Mouse (Mus musculus): ENCODE measurements around the gene Dek. TPM values are rescaled to one million over a fixed set of nuclear protein-coding genes. Genes with fewer than 3 reads are reported as not detected.

Dek gene
- polyA plus RNA-seq, 1 experiment from 2014 or later: 332 TPM

DNA sequence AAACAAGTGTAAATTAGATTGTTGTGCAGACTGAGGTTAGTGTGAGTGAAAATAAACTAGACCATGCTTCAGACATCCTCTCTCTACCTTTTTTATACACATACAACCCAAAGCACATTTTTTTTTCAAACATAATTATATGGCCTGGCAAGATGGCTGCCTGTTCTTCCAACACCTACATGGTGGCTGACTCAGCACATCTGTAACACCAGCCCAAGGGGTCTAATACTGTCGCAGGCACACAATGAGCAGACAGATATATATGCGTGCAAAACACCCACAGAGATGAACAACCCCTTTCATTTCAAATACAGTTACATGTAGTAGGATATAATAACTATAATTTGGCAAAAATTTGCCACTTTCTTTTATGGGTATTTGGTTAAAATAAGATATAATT is 5.4 kb downstream of the Dek start:
- no peak for DNase-seq (ENCODE audit: low spot score)
- Histone ChIP-seq H3K4me3 (no peak overlapping the region), H3K36me3 (peaks cover 75% of the 10 kb centered on the region), H3K4me1 (peaks cover 16% of the 10 kb centered on the region), H3K27ac (no peak overlapping the region), H3K27me3 (ENCODE audit: low read depth, poor library complexity, severe bottlenecking) (no peaks in the 10 kb centered on the region), H3K9me3 (replicated peaks) (no peaks in the 10 kb centered on the region)
- WGBS: 94% methylated on average over 2 of the region's 2 CpGs

DNA sequence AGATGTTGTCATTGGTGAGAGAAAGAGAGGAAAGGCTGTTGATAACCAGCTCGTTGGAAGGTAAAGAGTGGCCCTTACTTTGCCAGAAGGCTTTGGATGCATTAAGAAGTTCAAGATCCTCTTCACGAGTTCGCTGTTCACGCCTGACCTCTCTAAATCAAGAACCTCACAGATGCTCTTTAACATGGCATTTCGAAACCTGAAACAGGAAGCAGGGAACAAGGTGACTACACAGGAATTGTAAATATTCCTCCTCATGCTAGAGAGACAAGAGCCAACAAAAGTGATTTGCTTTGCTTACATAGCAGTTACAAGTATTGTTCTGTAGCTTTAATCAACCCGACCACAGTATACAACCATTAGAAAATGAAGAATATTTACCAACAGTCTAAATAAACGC is 6.7 kb downstream of the Dek start:
- H3K27me3 ChIP-seq (ENCODE audit: low read depth, poor library complexity, severe bottlenecking): no peaks in the 10 kb centered on the region
- H3K36me3 ChIP-seq: peaks cover 89% of the 10 kb centered on the region
- WGBS: 90% methylated on average over 7 of the region's 7 CpGs
- no peak for DNase-seq (ENCODE audit: low spot score)
- peaks cover 14% of the 10 kb centered on the region for H3K4me1 ChIP-seq
- no peak overlapping the region for H3K4me3 ChIP-seq
- H3K27ac ChIP-seq: no peak overlapping the region
- H3K9me3 ChIP-seq (replicated peaks): no peaks in the 10 kb centered on the region

DNA sequence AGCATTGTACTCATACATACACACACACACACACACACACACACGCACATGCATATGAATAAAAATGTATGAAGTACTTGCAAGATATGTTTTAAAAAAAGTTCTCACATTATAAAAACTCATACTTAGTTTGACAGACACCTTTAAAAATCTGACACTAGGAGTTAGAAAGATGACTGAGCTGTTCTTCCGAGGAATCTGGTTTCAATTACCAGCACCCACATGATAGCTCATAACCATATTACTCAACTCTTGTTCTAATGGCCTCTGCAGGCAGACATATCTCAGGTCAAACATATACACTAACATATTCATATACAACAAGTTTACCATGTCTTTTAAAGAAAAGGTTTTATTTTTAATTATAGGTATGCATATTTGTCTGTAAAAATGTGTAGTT is 9.4 kb downstream of the Dek start:
- H3K36me3 ChIP-seq: peaks cover 100% of the 10 kb centered on the region
- WGBS: 89% methylated on average over 2 of the region's 2 CpGs

DNA sequence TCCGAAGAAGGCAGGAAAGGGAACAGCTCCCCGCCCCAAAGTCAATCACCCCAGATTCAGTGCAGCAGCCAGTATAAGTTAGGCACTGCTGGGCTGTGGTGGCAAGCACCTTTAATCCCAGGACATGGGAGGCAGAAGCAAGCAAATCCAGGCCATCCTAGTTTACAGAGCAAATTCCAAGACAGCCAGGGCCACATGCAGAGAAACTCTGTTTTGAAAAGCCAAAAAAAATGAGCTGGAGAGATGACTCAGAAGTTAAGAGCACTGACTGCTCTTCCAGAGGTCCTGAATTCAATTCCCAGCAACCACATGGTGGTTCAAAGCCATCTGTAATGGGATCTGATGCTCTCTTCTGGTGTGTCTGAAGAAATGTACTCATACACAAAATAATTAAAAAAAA is 12.2 kb downstream of the Dek start:
- peaks cover 100% of the 10 kb centered on the region for H3K36me3 ChIP-seq
- no peaks in the 10 kb centered on the region for H3K27me3 ChIP-seq (ENCODE audit: low read depth, poor library complexity, severe bottlenecking)
- no peak overlapping the region for H3K27ac ChIP-seq
- H3K4me3 ChIP-seq: no peak overlapping the region
- H3K9me3 ChIP-seq (replicated peaks): no peaks in the 10 kb centered on the region
- no peaks in the 10 kb centered on the region for H3K4me1 ChIP-seq
- no peak for DNase-seq (ENCODE audit: low spot score)
- 95% methylated on average over 2 of the region's 2 CpGs for WGBS

More for the DNA sequence above, 9.4 kb downstream of the Dek start:
- no peaks in the 10 kb centered on the region for H3K4me1 ChIP-seq
- no peaks in the 10 kb centered on the region for H3K27me3 ChIP-seq (ENCODE audit: low read depth, poor library complexity, severe bottlenecking)
- H3K4me3 ChIP-seq: no peak overlapping the region
- no peaks in the 10 kb centered on the region for H3K9me3 ChIP-seq (replicated peaks)
- no peak for DNase-seq (ENCODE audit: low spot score)
- no peak overlapping the region for H3K27ac ChIP-seq

DNA sequence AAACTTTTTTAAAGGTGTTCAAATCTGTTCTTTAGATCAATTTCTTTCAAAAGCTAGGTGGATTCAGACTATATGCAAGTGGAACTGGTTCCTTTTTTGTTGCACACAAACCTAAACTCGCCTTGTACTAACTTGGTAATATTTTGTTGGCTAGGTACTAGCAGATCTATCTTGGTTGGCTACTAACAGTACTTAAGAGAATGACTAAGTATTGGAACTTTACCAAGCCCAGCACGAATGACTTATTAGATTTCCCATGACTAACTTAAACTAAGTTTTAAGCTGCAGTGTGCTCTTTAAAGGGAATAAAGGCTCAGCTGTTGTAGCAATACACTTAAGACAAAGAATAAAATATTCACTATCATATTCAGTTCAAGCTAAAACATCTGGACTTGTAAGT is 16.7 kb downstream of the Dek start:
- H3K27ac ChIP-seq: no peak overlapping the region
- 89% methylated on average over 2 of the region's 2 CpGs for WGBS
- H3K27me3 ChIP-seq (ENCODE audit: low read depth, poor library complexity, severe bottlenecking): no peaks in the 10 kb centered on the region
- peaks cover 97% of the 10 kb centered on the region for H3K36me3 ChIP-seq
- no peaks in the 10 kb centered on the region for H3K9me3 ChIP-seq (replicated peaks)
- H3K4me1 ChIP-seq: no peaks in the 10 kb centered on the region
- no peak overlapping the region for H3K4me3 ChIP-seq
- no peak for DNase-seq (ENCODE audit: low spot score)

DNA sequence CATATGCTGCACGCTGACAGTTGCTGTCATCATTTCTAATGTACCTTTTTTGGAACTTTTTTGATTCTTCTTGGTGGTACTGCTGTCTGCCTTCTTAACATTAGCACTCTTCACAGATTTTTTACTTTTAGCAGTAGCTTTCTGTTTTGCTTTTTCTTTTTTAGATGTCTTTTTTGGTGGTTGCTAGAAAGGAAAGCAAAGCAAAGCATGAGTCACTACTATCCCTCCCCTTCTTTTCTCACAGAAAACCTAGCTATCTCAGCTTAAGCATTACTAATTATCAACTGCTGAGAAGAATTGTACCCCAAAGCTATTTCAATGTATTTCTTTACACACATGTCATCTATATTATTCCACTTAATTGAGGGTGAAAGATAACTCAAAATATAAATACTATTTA is 17.6 kb downstream of the Dek start:
- Histone ChIP-seq H3K4me3 (no peak overlapping the region), H3K36me3 (peaks cover 97% of the 10 kb centered on the region), H3K27ac (no peak overlapping the region), H3K27me3 (ENCODE audit: low read depth, poor library complexity, severe bottlenecking) (no peaks in the 10 kb centered on the region), H3K9me3 (replicated peaks) (no peaks in the 10 kb centered on the region), H3K4me1 (no peaks in the 10 kb centered on the region)
- no peak for DNase-seq (ENCODE audit: low spot score)
- WGBS: 98% methylated on average over 1 of the region's 1 CpGs

DNA sequence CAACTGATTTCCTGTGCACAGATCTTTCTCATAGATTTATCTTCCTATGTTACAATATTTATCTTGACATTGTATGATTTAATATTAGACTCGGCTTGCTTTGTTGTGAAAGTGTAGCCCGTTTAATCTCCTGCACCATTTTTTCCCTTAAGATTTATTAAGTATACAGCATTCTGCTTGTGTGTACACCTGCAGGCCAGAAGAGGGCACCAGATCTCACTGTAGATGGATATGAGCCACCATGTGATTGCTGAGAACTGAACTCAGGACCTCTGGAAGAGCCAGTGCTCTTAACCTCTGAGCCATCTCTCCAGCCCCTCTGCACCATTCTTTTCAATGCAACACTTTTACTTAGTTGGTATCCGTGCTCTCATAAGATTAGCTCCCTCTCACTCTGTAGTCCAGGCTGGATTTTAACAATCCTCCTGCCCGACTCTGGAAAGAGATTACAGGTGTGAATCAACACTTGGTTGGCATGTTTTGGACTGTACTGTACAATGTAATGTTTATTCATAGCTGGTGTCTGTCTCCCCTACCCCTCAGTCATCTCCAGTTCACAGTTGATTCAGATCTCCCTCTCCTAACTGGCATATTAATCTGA is 25.0 kb downstream of the Dek start:
- Histone ChIP-seq H3K27me3 (ENCODE audit: low read depth, poor library complexity, severe bottlenecking) (no peaks in the 10 kb centered on the region), H3K27ac (no peak overlapping the region), H3K4me1 (no peaks in the 10 kb centered on the region), H3K9me3 (replicated peaks) (no peaks in the 10 kb centered on the region), H3K4me3 (no peak overlapping the region), H3K36me3 (peaks cover 72% of the 10 kb centered on the region)
- WGBS: 85% methylated on average over 4 of the region's 4 CpGs
- no peak for DNase-seq (ENCODE audit: low spot score)

DNA sequence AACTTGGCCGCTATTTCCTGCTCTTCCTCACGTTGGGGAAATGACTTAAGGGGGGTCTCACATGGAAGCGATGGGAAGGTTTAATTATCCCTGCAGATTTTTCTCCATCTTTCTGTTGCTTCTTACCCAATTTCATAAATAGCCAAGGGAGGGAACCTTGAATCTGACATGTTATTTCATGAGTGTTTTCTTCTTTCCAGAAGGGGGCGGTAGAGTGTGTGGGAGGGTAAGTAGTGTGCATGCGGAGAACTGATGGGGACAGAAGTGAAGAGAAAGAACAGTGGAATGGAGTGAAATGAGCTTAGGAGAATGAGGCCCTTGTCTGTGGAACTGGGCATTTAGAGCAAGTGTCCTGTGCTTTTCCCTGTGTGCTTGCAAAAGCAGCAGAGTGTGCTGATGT is 27.2 kb downstream of the Dek start:
- no peaks in the 10 kb centered on the region for H3K27me3 ChIP-seq (ENCODE audit: low read depth, poor library complexity, severe bottlenecking)
- H3K9me3 ChIP-seq (replicated peaks): no peaks in the 10 kb centered on the region
- H3K36me3 ChIP-seq: peaks cover 60% of the 10 kb centered on the region
- no peak overlapping the region for H3K27ac ChIP-seq
- no peak overlapping the region for H3K4me3 ChIP-seq
- 77% methylated on average over 5 of the region's 5 CpGs for whole genome bisulfite sequencing
- no peak for DNase-seq (ENCODE audit: low spot score)
- no peaks in the 10 kb centered on the region for H3K4me1 ChIP-seq

DNA sequence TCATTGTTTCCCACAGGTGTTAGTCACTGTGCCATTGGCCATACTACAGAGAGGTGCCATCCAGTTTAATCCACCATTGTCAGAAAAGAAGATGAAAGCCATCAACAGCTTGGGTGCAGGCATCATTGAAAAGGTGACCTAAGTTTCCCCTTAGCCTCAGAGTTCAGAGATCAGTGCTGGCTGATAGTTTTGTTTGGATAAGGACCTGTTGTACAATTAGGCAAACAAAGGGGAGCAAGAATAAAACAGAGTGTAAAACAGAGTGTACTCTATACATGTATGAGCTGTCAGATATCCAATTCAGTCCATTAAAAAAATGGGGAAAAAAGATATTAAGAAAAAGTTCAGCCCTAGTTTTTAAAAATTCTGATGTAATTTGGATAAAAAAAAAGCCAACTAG is 28.6 kb downstream of the Dek start:
- Histone ChIP-seq H3K4me3 (no peak overlapping the region), H3K27me3 (ENCODE audit: low read depth, poor library complexity, severe bottlenecking) (no peaks in the 10 kb centered on the region), H3K27ac (no peak overlapping the region), H3K4me1 (no peaks in the 10 kb centered on the region), H3K9me3 (replicated peaks) (no peaks in the 10 kb centered on the region), H3K36me3 (peaks cover 48% of the 10 kb centered on the region)
- no peak for DNase-seq (ENCODE audit: low spot score)

DNA sequence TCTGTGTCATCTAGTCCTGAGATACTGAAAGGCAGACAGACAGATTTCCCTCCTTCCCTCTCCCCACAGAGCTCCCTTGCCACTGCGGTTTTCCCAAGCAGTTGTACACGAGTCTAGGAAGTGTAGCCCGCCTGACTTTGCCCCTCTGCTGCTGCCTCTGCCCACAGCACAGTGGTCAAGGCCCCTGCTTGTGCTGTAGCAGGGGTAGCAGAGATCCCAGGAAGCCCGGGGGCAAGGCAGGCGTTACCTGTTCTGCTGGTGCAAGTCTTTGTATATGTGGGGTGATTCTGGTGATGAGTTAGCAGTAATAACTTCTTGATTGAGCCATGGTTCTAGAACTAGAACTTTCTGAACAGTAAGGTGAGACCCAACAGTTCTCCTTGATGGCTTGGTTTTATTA is 29.8 kb downstream of the Dek start:
- H3K9me3 ChIP-seq (replicated peaks): no peaks in the 10 kb centered on the region
- DNase-seq (ENCODE audit: low spot score): no peak
- peaks cover 42% of the 10 kb centered on the region for H3K36me3 ChIP-seq
- WGBS: 81% methylated on average over 5 of the region's 5 CpGs
- no peak overlapping the region for H3K4me3 ChIP-seq
- no peaks in the 10 kb centered on the region for H3K27me3 ChIP-seq (ENCODE audit: low read depth, poor library complexity, severe bottlenecking)
- H3K4me1 ChIP-seq: no peaks in the 10 kb centered on the region
- no peak overlapping the region for H3K27ac ChIP-seq

DNA sequence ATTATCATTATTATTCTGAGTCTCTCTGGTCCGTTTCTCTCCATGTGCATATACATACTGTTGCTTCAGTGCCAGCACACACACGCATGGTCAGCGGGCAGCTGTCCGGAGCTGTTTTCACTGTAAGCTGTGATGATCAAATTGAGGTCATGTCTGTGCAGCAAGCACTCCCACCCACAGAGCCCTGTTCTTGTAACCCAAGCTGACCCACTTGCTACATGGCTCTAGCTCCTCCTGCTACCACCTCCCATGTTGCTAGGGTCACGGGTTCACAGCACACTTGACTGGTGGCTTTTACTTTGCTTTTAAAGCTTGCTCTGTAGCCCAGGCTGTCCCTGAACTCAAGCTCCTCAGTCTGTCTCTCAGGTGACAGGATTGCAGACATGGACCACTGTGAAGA is 33.5 kb downstream of the Dek start:
- no peaks in the 10 kb centered on the region for H3K27me3 ChIP-seq (ENCODE audit: low read depth, poor library complexity, severe bottlenecking)
- DNase-seq (ENCODE audit: low spot score): no peak
- no peak overlapping the region for H3K27ac ChIP-seq
- WGBS: 90% methylated on average over 5 of the region's 5 CpGs
- H3K4me3 ChIP-seq: no peak overlapping the region
- H3K36me3 ChIP-seq: peaks cover 17% of the 10 kb centered on the region
- H3K9me3 ChIP-seq (replicated peaks): no peaks in the 10 kb centered on the region
- peaks cover 4% of the 10 kb centered on the region; the same call in 1 of the 2 replicates for H3K4me1 ChIP-seq

DNA sequence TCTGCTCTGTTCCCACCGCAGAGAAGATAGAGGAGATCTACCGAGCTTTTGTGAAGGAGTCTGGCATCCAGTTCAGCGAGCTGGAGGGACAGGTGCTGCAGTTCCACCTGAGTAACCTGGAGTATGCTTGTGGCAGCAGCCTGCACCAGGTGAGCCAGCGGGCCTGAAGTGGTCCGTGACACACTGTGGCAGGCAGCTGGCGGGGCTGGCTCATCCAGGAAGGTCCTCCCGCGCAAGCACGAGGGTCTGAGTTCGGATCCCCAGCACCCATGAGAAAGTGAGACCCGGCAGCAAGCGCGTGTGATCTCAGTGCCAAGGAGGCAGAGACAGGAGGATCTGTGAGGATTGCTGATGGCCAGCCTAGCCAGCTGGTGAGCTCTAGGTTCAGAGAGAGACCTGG is 34.1 kb downstream of the Dek start:
- Histone ChIP-seq H3K27ac (no peak overlapping the region), H3K4me1 (peaks cover 4% of the 10 kb centered on the region; the same call in 1 of the 2 replicates), H3K9me3 (replicated peaks) (no peaks in the 10 kb centered on the region), H3K27me3 (ENCODE audit: low read depth, poor library complexity, severe bottlenecking) (no peaks in the 10 kb centered on the region), H3K36me3 (peaks cover 24% of the 10 kb centered on the region), H3K4me3 (no peak overlapping the region)
- WGBS: 96% methylated on average over 13 of the region's 13 CpGs
- no peak for DNase-seq (ENCODE audit: low spot score)

DNA sequence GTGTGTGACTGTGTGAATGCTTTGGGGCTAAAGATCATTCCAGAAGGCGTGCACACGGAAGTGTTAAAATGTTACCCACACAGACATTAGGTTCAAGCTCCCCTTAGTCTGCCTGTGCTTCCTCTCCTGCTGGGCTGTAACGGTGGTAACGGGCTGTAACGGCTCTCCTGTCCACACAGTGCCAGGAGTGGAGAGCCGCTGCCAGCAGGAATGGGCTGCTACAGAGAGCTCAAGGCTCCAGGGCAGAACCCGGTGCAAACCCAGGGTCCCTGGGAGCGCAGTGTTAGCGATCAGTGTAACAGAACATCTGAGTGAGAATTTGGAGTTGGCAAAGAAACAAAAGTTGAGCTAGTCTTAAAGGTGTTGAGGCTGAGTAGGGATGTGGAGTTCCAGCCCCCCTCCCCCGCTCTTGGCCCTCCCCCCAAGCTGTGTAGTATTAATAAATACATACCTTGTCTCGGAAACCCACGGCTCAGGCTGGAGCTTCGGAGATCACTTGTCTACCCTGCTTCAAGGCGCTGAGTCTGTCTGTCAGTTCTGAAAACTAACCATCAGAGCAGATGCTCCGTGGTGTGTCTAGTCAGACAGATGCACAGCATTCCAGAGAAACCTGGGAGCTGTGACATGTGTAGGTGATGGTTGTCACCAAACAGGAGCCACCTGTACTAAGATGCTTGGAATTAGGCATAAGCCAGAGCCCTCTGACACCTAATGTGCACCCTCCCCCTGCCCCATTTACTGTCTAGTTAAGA is 35.5 kb downstream of the Dek start:
- Histone ChIP-seq H3K27me3 (ENCODE audit: low read depth, poor library complexity, severe bottlenecking) (no peaks in the 10 kb centered on the region), H3K27ac (no peak overlapping the region), H3K9me3 (replicated peaks) (no peaks in the 10 kb centered on the region), H3K4me1 (peaks cover 4% of the 10 kb centered on the region; the same call in 1 of the 2 replicates), H3K36me3 (peaks cover 29% of the 10 kb centered on the region), H3K4me3 (no peak overlapping the region)
- DNase-seq (ENCODE audit: low spot score): no peak
- 87% methylated on average over 15 of the region's 15 CpGs for WGBS

Measured in limb, embryonic 10.5 days (tissue).